Mouse (Mus musculus) lung, adult 18-20 months (tissue): Measurements from ENCODE around the gene Hsph1.

Experiments used
- DNase-seq, 2 experiments: peaks; one replicate each; pipeline ENCODE4 v3.0.0; 2022; ENCODE audit warnings: mixed read lengths in 2 of 2

Hsph1 gene

GRCm38 (mm10) chr5:149587327-149587895 is 48.8 kb downstream of the Hsph1 start:
- DNase-seq, result no peak

GRCm38 (mm10) chr5:149585910-149586309 is 50.3 kb downstream of the Hsph1 start:
- no peak for DNase-seq

- no peak for DNase-seq
Observed at GRCm38 (mm10) chr5:149585231-149585630, 50.9 kb downstream of the Hsph1 start.

GRCm38 (mm10) chr5:149584154-149584655 is 52.0 kb downstream of the Hsph1 start:
- peak; percentile 30 to 52 for DNase-seq

GRCm38 (mm10) chr5:149583507-149583906 is 52.7 kb downstream of the Hsph1 start:
- no peak for DNase-seq

GRCm38 (mm10) chr5:149582642-149583262 is 53.4 kb downstream of the Hsph1 start:
- DNase-seq, result no peak

GRCm38 (mm10) chr5:149577449-149577848 is 58.7 kb downstream of the Hsph1 start:
- no peak for DNase-seq

GRCm38 (mm10) chr5:149576977-149577376 is 59.2 kb downstream of the Hsph1 start:
- DNase-seq, result no peak

- DNase-seq, result no peak
Observed at GRCm38 (mm10) chr5:149568993-149569392, 67.2 kb downstream of the Hsph1 start.

- DNase-seq, result peak; percentile 19 to 65
Observed at GRCm38 (mm10) chr5:149566957-149567356, 69.2 kb downstream of the Hsph1 start.

GRCm38 (mm10) chr5:149566026-149566425 is 70.2 kb downstream of the Hsph1 start:
- DNase-seq, result no peak
